Mouse (Mus musculus) lung, adult 2 months (tissue): ENCODE measurements around the gene Psmd3.

ENCODE experiments used
- CTCF ChIP-seq: fragments of 200-500 bp; IDR thresholded peaks from 2 replicates; pipeline ENCODE4 v1.5.1; 2011; ENCODE audit warnings: mild to moderate bottlenecking, low read length, control low read depth; ENCODE audit not compliant: insufficient read depth
- POLR2A ChIP-seq: fragments of 200-500 bp; IDR thresholded peaks from 2 replicates; pipeline ENCODE4 v1.6.1; 2011; ENCODE audit warnings: low read depth, mild to moderate bottlenecking, control low read depth, low read length, borderline replicate concordance; ENCODE audit errors: extremely low read depth

- TF ChIP-seq CTCF (peak; percentile 28), POLR2A (peak; percentile 33; the same call in 1 of the 2 replicates)
Observed at GRCm38 (mm10) chr11:98721458-98722226, 39.3 kb downstream of the Psmd3 start.
